Mouse (Mus musculus): ENCODE results near the gene Stxbp6. TPM values are rescaled to one million over a fixed set of nuclear protein-coding genes. Genes with fewer than 3 reads are reported as not detected.

Stxbp6 gene
- polyA plus RNA-seq, 1 experiment from 2014 or later = 20.3 TPM

- Histone ChIP-seq H3K4me1 (replicated peaks; ENCODE audit: insufficient read depth, low read length) (no peaks in the 10 kb centered on the region), H3K9ac (ENCODE audit: low read depth, low read length) (no peak overlapping the region), H3K27ac (no peak overlapping the region), H3K4me3 (replicated peaks; ENCODE audit: low read depth, low read length) (no peak overlapping the region), H3K36me3 (ENCODE audit: insufficient read depth, low read length) (peaks cover 2% of the 10 kb centered on the region; the same call in 1 of the 2 replicates), H3K4me2 (ENCODE audit: low read length) (no peak overlapping the region), H3K9me3 (replicated peaks; ENCODE audit: low read length) (no peaks in the 10 kb centered on the region), H3K27me3 (ENCODE audit: insufficient read depth, low read length) (no peaks in the 10 kb centered on the region)
- no peak for TF ChIP-seq CTCF (IDR thresholded peaks at IDR 0.05; ENCODE audit: low read depth)
- ATAC-seq (replicated peaks; ENCODE audit: low FRiP score, low read depth) (no peak), DNase-seq (ENCODE audit: low spot score) (no peak)
- WGBS = 89% methylated on average over 5 of the region's 5 CpGs
Observed at GRCm38 (mm10) chr12:44899173-44899870, 175.2 kb downstream of the Stxbp6 start.

GRCm38 (mm10) chr12:44896460-44896859 is 178.0 kb downstream of the Stxbp6 start:
- Histone ChIP-seq H3K27ac (no peak overlapping the region), H3K4me3 (replicated peaks; ENCODE audit: low read depth, low read length) (no peak overlapping the region), H3K9ac (ENCODE audit: low read depth, low read length) (no peak overlapping the region), H3K27me3 (ENCODE audit: insufficient read depth, low read length) (no peaks in the 10 kb centered on the region), H3K4me2 (ENCODE audit: low read length) (no peak overlapping the region), H3K4me1 (replicated peaks; ENCODE audit: insufficient read depth, low read length) (no peaks in the 10 kb centered on the region), H3K9me3 (replicated peaks; ENCODE audit: low read length) (no peaks in the 10 kb centered on the region), H3K36me3 (ENCODE audit: insufficient read depth, low read length) (peaks cover 2% of the 10 kb centered on the region; the same call in 1 of the 2 replicates)
- DNase-seq (ENCODE audit: low spot score) (no peak), ATAC-seq (replicated peaks; ENCODE audit: low FRiP score, low read depth) (no peak)
- no peak for TF ChIP-seq CTCF (IDR thresholded peaks at IDR 0.05; ENCODE audit: low read depth)
- WGBS = 89% methylated on average over 1 of the region's 1 CpGs

- Histone ChIP-seq H3K9ac (ENCODE audit: low read depth, low read length) (no peak overlapping the region), H3K27me3 (ENCODE audit: insufficient read depth, low read length) (no peaks in the 10 kb centered on the region), H3K36me3 (ENCODE audit: insufficient read depth, low read length) (no peaks in the 10 kb centered on the region), H3K27ac (no peak overlapping the region), H3K9me3 (replicated peaks; ENCODE audit: low read length) (no peaks in the 10 kb centered on the region), H3K4me2 (ENCODE audit: low read length) (no peak overlapping the region), H3K4me1 (replicated peaks; ENCODE audit: insufficient read depth, low read length) (no peaks in the 10 kb centered on the region), H3K4me3 (replicated peaks; ENCODE audit: low read depth, low read length) (no peak overlapping the region)
- no peak for ATAC-seq (replicated peaks; ENCODE audit: low FRiP score, low read depth)
- 84% methylated on average over 6 of the region's 6 CpGs for WGBS
- no peak for DNase-seq (ENCODE audit: low spot score)
- no peak for TF ChIP-seq CTCF (IDR thresholded peaks at IDR 0.05; ENCODE audit: low read depth)
Observed at GRCm38 (mm10) chr12:44889677-44890393, 184.7 kb downstream of the Stxbp6 start.

GRCm38 (mm10) chr12:44886826-44887225 is 187.7 kb downstream of the Stxbp6 start:
- no peak for TF ChIP-seq CTCF (IDR thresholded peaks at IDR 0.05; ENCODE audit: low read depth)
- no peak overlapping the region for H3K9ac ChIP-seq (ENCODE audit: low read depth, low read length)
- H3K4me2 ChIP-seq (ENCODE audit: low read length) = no peak overlapping the region
- H3K36me3 ChIP-seq (ENCODE audit: insufficient read depth, low read length) = no peaks in the 10 kb centered on the region
- WGBS = 61% methylated on average over 3 of the region's 3 CpGs
- ATAC-seq (replicated peaks; ENCODE audit: low FRiP score, low read depth) (no peak), DNase-seq (ENCODE audit: low spot score) (no peak)
- no peaks in the 10 kb centered on the region for H3K4me1 ChIP-seq (replicated peaks; ENCODE audit: insufficient read depth, low read length)
- no peak overlapping the region for H3K27ac ChIP-seq
- H3K27me3 ChIP-seq (ENCODE audit: insufficient read depth, low read length) = no peaks in the 10 kb centered on the region
- no peaks in the 10 kb centered on the region for H3K9me3 ChIP-seq (replicated peaks; ENCODE audit: low read length)
- H3K4me3 ChIP-seq (replicated peaks; ENCODE audit: low read depth, low read length) = no peak overlapping the region

- ATAC-seq (replicated peaks; ENCODE audit: low FRiP score, low read depth) (no peak), DNase-seq (ENCODE audit: low spot score) (peak; percentile 27)
- Histone ChIP-seq H3K27ac (no peak overlapping the region), H3K27me3 (ENCODE audit: insufficient read depth, low read length) (no peaks in the 10 kb centered on the region), H3K4me3 (replicated peaks; ENCODE audit: low read depth, low read length) (no peak overlapping the region), H3K36me3 (ENCODE audit: insufficient read depth, low read length) (no peaks in the 10 kb centered on the region), H3K4me1 (replicated peaks; ENCODE audit: insufficient read depth, low read length) (no peaks in the 10 kb centered on the region), H3K4me2 (ENCODE audit: low read length) (no peak overlapping the region), H3K9me3 (replicated peaks; ENCODE audit: low read length) (no peaks in the 10 kb centered on the region), H3K9ac (ENCODE audit: low read depth, low read length) (no peak overlapping the region)
- no peak for TF ChIP-seq CTCF (IDR thresholded peaks at IDR 0.05; ENCODE audit: low read depth)
- WGBS = 34% methylated on average over 2 of the region's 2 CpGs
Observed at GRCm38 (mm10) chr12:44872697-44873096, 201.8 kb downstream of the Stxbp6 start.

- DNase-seq (ENCODE audit: low spot score) (no peak), ATAC-seq (replicated peaks; ENCODE audit: low FRiP score, low read depth) (no peak)
- TF ChIP-seq CTCF (IDR thresholded peaks at IDR 0.05; ENCODE audit: low read depth) = no peak
- no peaks in the 10 kb centered on the region for H3K4me1 ChIP-seq (replicated peaks; ENCODE audit: insufficient read depth, low read length)
- H3K4me2 ChIP-seq (ENCODE audit: low read length) = no peak overlapping the region
- no peaks in the 10 kb centered on the region for H3K27me3 ChIP-seq (ENCODE audit: insufficient read depth, low read length)
- no peak overlapping the region for H3K27ac ChIP-seq
- H3K4me3 ChIP-seq (replicated peaks; ENCODE audit: low read depth, low read length) = no peak overlapping the region
- no peak overlapping the region for H3K9ac ChIP-seq (ENCODE audit: low read depth, low read length)
- 64% methylated on average over 3 of the region's 3 CpGs for WGBS
- no peaks in the 10 kb centered on the region for H3K36me3 ChIP-seq (ENCODE audit: insufficient read depth, low read length)
- no peaks in the 10 kb centered on the region for H3K9me3 ChIP-seq (replicated peaks; ENCODE audit: low read length)
Observed at GRCm38 (mm10) chr12:44865442-44865841, 209.1 kb downstream of the Stxbp6 start.

Measured in kidney, postnatal 0 days (tissue).